Mouse (Mus musculus): ENCODE results near the gene Rpl35. TPM values are rescaled to one million over a fixed set of nuclear protein-coding genes. Genes with fewer than 3 reads are reported as not detected.

The Rpl35 gene
- polyA plus RNA-seq (2012; rRNA removed) = 628 and 699 TPM in 2 replicates

GRCm38 (mm10) chr2:39005574-39006079 is at the start of gene Rpl35:
Rpl35 (minus strand) TSS chr2:39005624.

GRCm38 (mm10) chr2:39004880-39005435 is 466 bp downstream of the Rpl35 start, which contains the start of gene Arpc5l:
Arpc5l (plus strand) TSS chr2:39005348.

GRCm38 (mm10) chr2:38997386-38998374 is 7.7 kb downstream of the Rpl35 start, which contains the start of gene Wdr38:
Wdr38 (plus strand) TSS chr2:38997476.

Other genes starting within 250 kb of the Rpl35 start
- 4.1 and 4.2 TPM in 2 replicates for gene Nr6a1, start 77.9 kb downstream of the Rpl35 start, polyA plus RNA-seq (2012; rRNA removed)
- gene Olfml2a, start 73.6 kb downstream of the Rpl35 start, polyA plus RNA-seq (2012; rRNA removed) = 3.5 and 8.0 TPM in 2 replicates
- 0.94 and 1.3 TPM in 2 replicates for gene Wdr38, start 8.1 kb downstream of the Rpl35 start, polyA plus RNA-seq (2012; rRNA removed)
- 75.0 and 77.2 TPM in 2 replicates for gene Arpc5l, start 276 bp downstream of the Rpl35 start, polyA plus RNA-seq (2012; rRNA removed)
- gene Golga1, start 59.9 kb upstream of the Rpl35 start, polyA plus RNA-seq (2012; rRNA removed) = 48.7 and 52.8 TPM in 2 replicates
- 12.9 and 13.4 TPM in 2 replicates for gene Scai, start 185.1 kb upstream of the Rpl35 start, polyA plus RNA-seq (2012; rRNA removed)
- 47.8 and 54.3 TPM in 2 replicates for gene Ppp6c, start 220.8 kb upstream of the Rpl35 start, polyA plus RNA-seq (2012; rRNA removed)

Measured in central nervous system, embryonic 14 days (tissue).